Mouse (Mus musculus) ES-E14 (cell line): Measurements from ENCODE around the gene Pafah2. TPM values are rescaled to one million over a fixed set of nuclear protein-coding genes. Genes with fewer than 3 reads are reported as not detected.

Experiments used
- DNase-seq: peaks from one replicate; pipeline ENCODE4 v3.0.0-alpha.2; 2013; ENCODE audit warnings: low read depth, low spot score
- H3K27ac ChIP-seq: 2 replicates; pipeline ENCODE4 v1.5.1; 2012; ENCODE audit warnings: low read depth, mild to moderate bottlenecking, low read length, moderate library complexity, mixed read lengths; ENCODE audit not compliant: poor library complexity, insufficient read depth, severe bottlenecking
- H3K36me3 ChIP-seq: 2 replicates; pipeline ENCODE4 v1.6.1; 2012; ENCODE audit warnings: mild to moderate bottlenecking, low read length, moderate library complexity, mixed read lengths; ENCODE audit not compliant: control insufficient read depth, poor library complexity, insufficient read depth, severe bottlenecking
- H3K4me1 ChIP-seq, 2 experiments: fragments of 150-350 bp in 1 of 2; sonication (generic) in 1 of 2; 2 replicates each; pipeline ENCODE4 v1.6.1; 2012; ENCODE audit warnings: low read length in 2 of 2, mild to moderate bottlenecking in 1 of 2, mixed read lengths in 1 of 2; ENCODE audit not compliant: control insufficient read depth in 2 of 2, insufficient read depth in 2 of 2, poor library complexity in 1 of 2
- H3K4me3 ChIP-seq, 2 experiments: fragments of 150-350 bp in 1 of 2; sonication (generic) in 1 of 2; 2 replicates each; pipeline ENCODE4 v1.5.1; 2012; ENCODE audit warnings: low read length in 2 of 2, low read depth in 1 of 2, mild to moderate bottlenecking in 1 of 2, mixed read lengths in 1 of 2; ENCODE audit not compliant: insufficient read depth in 1 of 2, poor library complexity in 1 of 2, severe bottlenecking in 1 of 2
- H3K9ac ChIP-seq: 2 replicates; pipeline ENCODE4 v1.6.1; 2012; ENCODE audit warnings: low read depth, mild to moderate bottlenecking, low read length, mixed read lengths; ENCODE audit not compliant: poor library complexity, insufficient read depth, severe bottlenecking
- H3K9me3 ChIP-seq: fragments of 150-350 bp; sonication (generic); 2 replicates; pipeline ENCODE4 v1.6.1; 2012; ENCODE audit warnings: low read depth, mild to moderate bottlenecking, low read length; ENCODE audit not compliant: control insufficient read depth, insufficient read depth
- CHD2 ChIP-seq: IDR thresholded peaks from 2 replicates; pipeline ENCODE4 v1.6.1; 2014; ENCODE audit warnings: mild to moderate bottlenecking, low read depth, low read length, inconsistent platforms
- HCFC1 ChIP-seq: IDR thresholded peaks from 2 replicates; pipeline ENCODE4 v1.6.1; 2012; ENCODE audit warnings: low read length, inconsistent platforms, borderline replicate concordance; ENCODE audit not compliant: insufficient read depth
- MAFK ChIP-seq: IDR thresholded peaks from 2 replicates; pipeline ENCODE4 v1.6.1; 2014; ENCODE audit warnings: mild to moderate bottlenecking, low read depth, low read length, inconsistent platforms; ENCODE audit not compliant: insufficient read depth
- ZC3H11A ChIP-seq: IDR thresholded peaks from 2 replicates; pipeline ENCODE4 v1.6.1; 2012; ENCODE audit warnings: low read depth, mild to moderate bottlenecking, inconsistent platforms, low read length, borderline replicate concordance
- ZNF384 ChIP-seq: IDR thresholded peaks from 2 replicates; pipeline ENCODE4 v1.6.1; 2012; ENCODE audit warnings: low read depth, low read length, inconsistent platforms
- in situ Hi-C, 2 experiments: fragments of 600-800 bp; cut with MboI; formaldehyde crosslinking; loops; one replicate each; pipeline ENCODE4 v1.15.1; 2025; ENCODE audit warnings: low sequenced_read_pairs in 2 of 2, inconsistent platforms in 1 of 2; ENCODE audit not compliant: unreplicated experiment in 2 of 2
- total RNA-seq: library from RNA; depleted of rRNA; stranded (reverse); fragments of 300-350 nt; gene quantifications from 2 replicates; pipeline ENCODE4 v1.2.3, GENCODE M21; 2012

The Pafah2 gene
- total RNA-seq, 1 experiment: 15.8 TPM

DNA sequence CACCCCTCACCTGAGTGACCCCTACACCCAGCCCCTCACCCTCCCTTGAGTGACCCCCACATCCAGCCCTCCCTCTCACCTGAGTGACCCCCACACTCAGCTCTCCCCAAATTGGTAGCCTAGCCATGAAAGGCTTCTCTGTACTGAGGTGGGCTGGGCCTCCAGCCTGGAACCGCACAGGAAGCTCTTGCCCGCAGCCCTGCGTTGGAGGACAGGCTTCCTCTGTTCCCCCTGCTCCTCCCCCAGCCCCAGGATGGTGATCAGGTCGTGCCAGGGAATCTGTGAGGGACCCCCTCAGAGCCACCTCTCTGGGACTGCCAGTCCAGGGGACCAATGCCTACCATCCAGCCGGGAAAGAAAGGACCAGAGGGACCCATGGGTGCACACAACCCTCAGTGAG is 30.8 kb upstream of the Pafah2 start:
- TF ChIP-seq CHD2 (no peak), MAFK (no peak), HCFC1 (no peak), ZNF384 (no peak), ZC3H11A (no peak)
- H3K27ac ChIP-seq: no peak overlapping the region
- in situ Hi-C loops: no loop called here
- H3K4me1 ChIP-seq: peaks cover 0 to 2% of the 10 kb centered on the region in 2 experiments; a peak in 2 of 4 replicates
- H3K36me3 ChIP-seq: no peaks in the 10 kb centered on the region
- H3K9me3 ChIP-seq: no peaks in the 10 kb centered on the region
- no peak for DNase-seq
- H3K9ac ChIP-seq: no peak overlapping the region
- H3K4me3 ChIP-seq: no peak overlapping the region

DNA sequence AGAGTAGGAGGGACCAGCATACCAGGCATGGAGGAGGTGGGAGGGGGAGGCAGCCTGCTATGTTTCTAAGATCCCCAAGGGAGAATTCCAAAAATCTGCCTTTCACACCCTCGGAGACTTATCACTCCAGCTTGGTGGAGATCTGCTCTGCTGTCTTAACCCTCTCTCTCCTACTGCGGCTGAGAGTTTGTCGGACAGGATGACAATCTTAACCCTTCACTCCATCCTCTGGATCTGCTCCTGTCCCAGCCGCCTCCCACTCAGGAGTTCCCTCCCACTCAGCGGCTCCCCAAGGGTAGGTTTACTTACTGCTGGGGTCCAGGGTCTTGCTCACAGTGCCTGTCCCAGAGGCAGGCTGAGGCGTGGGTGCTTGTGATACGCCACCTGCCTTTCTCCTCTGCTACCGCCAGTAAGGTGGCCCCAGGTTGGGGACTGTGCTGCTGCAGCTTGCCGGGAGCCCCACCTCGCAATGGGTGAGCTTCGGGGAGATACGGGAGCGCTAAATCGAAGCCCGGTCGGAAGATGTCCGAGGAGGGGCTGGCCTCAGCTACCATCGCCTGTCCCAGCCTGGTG is 25.4 kb upstream of the Pafah2 start:
- peak overlapping the region; percentile 74 to 83 for H3K4me3 ChIP-seq
- no peak for TF ChIP-seq HCFC1
- TF ChIP-seq ZC3H11A: no peak
- TF ChIP-seq ZNF384: no peak
- TF ChIP-seq MAFK: no peak
- no peak for TF ChIP-seq CHD2
- H3K27ac ChIP-seq: no peak overlapping the region
- H3K4me1 ChIP-seq: peaks cover 2 to 12% of the 10 kb centered on the region in 2 experiments; a peak in 2 of 4 replicates
- no peaks in the 10 kb centered on the region for H3K9me3 ChIP-seq
- H3K36me3 ChIP-seq: no peaks in the 10 kb centered on the region
- in situ Hi-C loops: no loop called here
- no peak for DNase-seq
- H3K9ac ChIP-seq: peak overlapping the region; percentile 25; the same call in 1 of the 2 replicates

DNA sequence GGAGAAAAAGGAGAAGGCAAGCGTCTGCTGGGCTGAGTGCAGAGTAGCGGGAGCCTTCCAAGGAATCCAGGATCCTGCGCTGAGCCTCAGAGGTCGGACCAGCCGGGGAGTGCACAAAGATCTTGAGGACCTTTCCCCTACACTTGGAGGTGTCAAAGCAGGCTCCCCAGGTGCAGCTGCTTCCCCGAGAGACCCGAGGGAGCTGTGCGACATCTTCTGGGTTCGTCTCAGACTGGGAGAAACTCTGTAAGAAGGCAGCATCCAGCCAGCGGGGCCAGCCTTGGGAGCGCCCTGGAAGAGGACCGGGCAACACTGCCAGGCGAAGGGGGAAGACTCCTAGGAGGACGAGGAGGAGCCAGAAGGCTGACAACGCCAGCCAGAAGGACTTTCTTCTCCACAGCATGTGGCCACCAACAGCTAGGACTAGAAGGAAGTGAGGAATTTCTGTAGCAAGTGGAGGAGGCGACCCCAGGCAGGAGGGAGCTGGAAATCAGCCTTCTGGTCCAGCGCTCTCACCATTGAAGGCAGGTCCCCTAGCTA is 24.7 kb upstream of the Pafah2 start:
- Histone ChIP-seq H3K4me1 (peaks cover 2 to 18% of the 10 kb centered on the region in 2 experiments; a peak in 2 of 4 replicates), H3K36me3 (no peaks in the 10 kb centered on the region), H3K9ac (peak overlapping the region; percentile 25), H3K9me3 (no peaks in the 10 kb centered on the region), H3K27ac (no peak overlapping the region), H3K4me3 (peak overlapping the region; percentile 74 to 83)
- DNase-seq: no peak
- TF ChIP-seq ZC3H11A (no peak), ZNF384 (no peak)
- in situ Hi-C loops: no loop called here

DNA sequence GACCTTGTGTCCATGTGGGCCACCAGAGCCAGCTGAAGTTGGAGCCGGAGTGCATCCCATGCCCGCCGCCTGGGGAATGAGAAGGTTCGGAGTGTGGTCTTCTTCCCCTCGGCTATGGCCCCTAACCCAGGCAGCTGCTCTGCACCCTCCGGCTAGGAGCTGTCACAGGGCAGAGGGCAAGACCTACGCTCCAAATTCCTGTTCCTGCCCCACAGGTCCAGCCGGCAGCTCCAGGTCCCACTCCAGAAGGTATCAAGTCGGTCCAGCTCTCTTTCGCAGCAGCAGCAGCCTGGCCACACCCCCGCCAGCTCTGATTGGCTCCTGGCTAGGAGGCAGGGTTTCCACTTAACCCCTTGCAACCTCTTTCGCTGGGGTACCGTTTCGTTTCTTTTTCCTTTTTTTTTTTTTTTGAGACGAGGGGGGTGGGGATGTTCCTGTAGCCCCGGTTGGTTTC is 23.8 kb upstream of the Pafah2 start:
- in situ Hi-C loops: no loop called here
- H3K4me3 ChIP-seq: peak overlapping the region; percentile 74 to 83
- no peak for DNase-seq
- peak overlapping the region; percentile 48; the same call in 1 of the 2 replicates for H3K9ac ChIP-seq
- peaks cover 2 to 19% of the 10 kb centered on the region in 2 experiments; a peak in 2 of 4 replicates for H3K4me1 ChIP-seq
- H3K27ac ChIP-seq: no peak overlapping the region
- no peak for TF ChIP-seq ZC3H11A
- TF ChIP-seq HCFC1: no peak
- TF ChIP-seq MAFK: no peak
- TF ChIP-seq ZNF384: peak; percentile 91
- no peak for TF ChIP-seq CHD2
- no peaks in the 10 kb centered on the region for H3K9me3 ChIP-seq
- H3K36me3 ChIP-seq: no peaks in the 10 kb centered on the region

DNA sequence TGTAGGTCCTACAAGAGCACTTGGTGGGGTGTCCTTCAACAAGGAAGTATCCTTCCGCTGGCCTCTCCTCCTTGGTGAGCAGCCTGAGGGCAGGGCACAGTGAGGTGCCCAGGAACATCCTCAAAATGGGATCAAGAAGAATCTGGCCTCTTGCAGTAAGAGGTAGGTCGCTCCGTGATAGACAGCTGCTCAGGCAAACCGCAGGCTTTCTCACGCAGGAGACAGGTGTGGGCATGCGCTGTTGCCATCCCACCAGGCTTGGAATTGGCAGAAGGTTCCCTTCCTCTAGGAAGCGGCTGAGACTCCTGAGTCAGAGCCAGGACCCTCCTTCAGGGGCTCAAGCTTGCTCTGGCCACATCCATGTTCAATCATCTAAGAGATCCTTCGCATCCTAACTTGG is 22.8 kb upstream of the Pafah2 start:
- Histone ChIP-seq H3K27ac (no peak overlapping the region), H3K4me3 (no peak overlapping the region), H3K36me3 (no peaks in the 10 kb centered on the region), H3K9me3 (no peaks in the 10 kb centered on the region), H3K9ac (no peak overlapping the region), H3K4me1 (peaks cover 2 to 19% of the 10 kb centered on the region in 2 experiments; a peak in 3 of 4 replicates)
- DNase-seq: no peak
- no peak for TF ChIP-seq ZNF384
- no peak for TF ChIP-seq HCFC1
- no peak for TF ChIP-seq ZC3H11A
- TF ChIP-seq MAFK: no peak
- TF ChIP-seq CHD2: no peak
- in situ Hi-C loops: no loop called here
